11 mouse cellular contexts compared by ENCODE assay signal in genomic region chr16:52892467-52893255, GRCm38 (mm10).
DNase-seq lines count a peak whose midpoint lies in the region; ATAC-seq lines count a peak whose summit lies in the region.
"Had no signal": no experiment of that assay in that cellular context is flagged by ENCODE, and none has a peak within 500 bp of the region (broad histone marks: within the 10 kb centered on the region; RNA-seq: fewer than 3 reads in every experiment).

No protein-coding gene starts in this region.

- no peak overlapping the region for H3K9ac ChIP-seq in intestine, embryonic 15.5 days
- H3K9ac ChIP-seq in neural tube, embryonic 14.5 days (replicated peaks; ENCODE audit: low read depth, low read length) = no peak overlapping the region

- H3K27ac ChIP-seq in intestine, embryonic 15.5 days = no peak overlapping the region
- no peak overlapping the region for H3K27ac ChIP-seq in neural tube, embryonic 14.5 days (ENCODE audit: low read depth, low read length)
- H3K27ac ChIP-seq: limb, embryonic 10.5 days had no signal

- peak; percentile 41; the same call in 1 of the 2 replicates for ATAC-seq in intestine, embryonic 15.5 days
- ATAC-seq in neural tube, embryonic 14.5 days (ENCODE audit: low read depth) = peak; percentile 93

- no peak overlapping the region for H3K4me2 ChIP-seq in intestine, embryonic 15.5 days (replicated peaks)
- no peak overlapping the region for H3K4me2 ChIP-seq in neural tube, embryonic 14.5 days (ENCODE audit: low read depth, low read length)

- 83% methylated on average over 14 of the region's 14 CpGs for WGBS in intestine, embryonic 15.5 days
- 48% methylated on average over 14 of the region's 14 CpGs for WGBS in neural tube, embryonic 14.5 days

- no peaks in the 10 kb centered on the region for H3K4me1 ChIP-seq in intestine, embryonic 15.5 days (replicated peaks)
- no peaks in the 10 kb centered on the region for H3K4me1 ChIP-seq in neural tube, embryonic 14.5 days (ENCODE audit: control insufficient read depth, insufficient read depth, low read length)
- H3K4me1 ChIP-seq: limb, embryonic 10.5 days had no signal

- H3K36me3 ChIP-seq in intestine, embryonic 15.5 days = no peaks in the 10 kb centered on the region
- H3K36me3 ChIP-seq in neural tube, embryonic 14.5 days (ENCODE audit: control insufficient read depth, insufficient read depth, low read length) = no peaks in the 10 kb centered on the region
- H3K36me3 ChIP-seq: limb, embryonic 10.5 days had no signal

- H3K9me3 ChIP-seq in intestine, embryonic 15.5 days = no peaks in the 10 kb centered on the region
- H3K9me3 ChIP-seq in neural tube, embryonic 14.5 days (ENCODE audit: control insufficient read depth, low read length) = no peaks in the 10 kb centered on the region
- H3K9me3 ChIP-seq: limb, embryonic 10.5 days had no signal

- H3K4me3 ChIP-seq in intestine, embryonic 15.5 days (replicated peaks) = no peak overlapping the region
- H3K4me3 ChIP-seq in neural tube, embryonic 14.5 days (ENCODE audit: low read depth, low read length) = no peak overlapping the region
- H3K4me3 ChIP-seq: limb, embryonic 10.5 days had no signal

- no peaks in the 10 kb centered on the region for H3K27me3 ChIP-seq in intestine, embryonic 15.5 days (replicated peaks)
- no peaks in the 10 kb centered on the region for H3K27me3 ChIP-seq in neural tube, embryonic 14.5 days (ENCODE audit: control insufficient read depth, insufficient read depth, low read length)

- DNase-seq in kidney, postnatal 10 days = peak; percentile 8
- DNase-seq in kidney, adult 8-10 months = no peak
- peak; percentile 33 for DNase-seq in embryo, embryonic 10.5 days (ENCODE audit: low spot score)
- no peak for DNase-seq in left cerebral cortex, adult 9 months (ENCODE audit: low spot score in 2 of 2)
- no peak for DNase-seq in right cerebral cortex, postnatal 36 days (ENCODE audit: low spot score in 2 of 2)
- DNase-seq in frontal cortex, postnatal 14 days (ENCODE audit: low spot score in 2 of 2) = no peak
- DNase-seq: cerebellum, adult 9-10 months; lung, postnatal 4 days had no signal

Comparison
In these comparisons a context has a peak if more than half of its experiments do, and no peak if none do; other contexts are left out.
1. DNase-seq: peak in kidney, postnatal 10 days (single experiment) and embryo, embryonic 10.5 days (single experiment); none in kidney, adult 8-10 months (0 of 2), left cerebral cortex, adult 9 months (0 of 2), right cerebral cortex, postnatal 36 days (0 of 2) and frontal cortex, postnatal 14 days (0 of 2).